Mouse (Mus musculus) MEL (cell line): ENCODE data around the gene Gm28047. TPM values are rescaled to one million over a fixed set of nuclear protein-coding genes. Genes with fewer than 3 reads are reported as not detected.

Experiments
- DNase-seq: peaks from one replicate; pipeline ENCODE4 v3.0.0; 2011; ENCODE audit warnings: low read depth, low spot score
- H3K27ac ChIP-seq: 2 replicates; pipeline ENCODE4 v1.5.1; 2012; ENCODE audit warnings: low read depth, mild to moderate bottlenecking, control low read depth, low read length, moderate library complexity; ENCODE audit not compliant: control insufficient read depth
- H3K27me3 ChIP-seq, 2 experiments: fragments of 150-350 bp in 1 of 2; sonication (generic) in 1 of 2; 2 replicates each; pipeline ENCODE4 v1.6.1; 2012; ENCODE audit warnings: low read length in 2 of 2, mild to moderate bottlenecking in 2 of 2, improper control_type of control experiment in 1 of 2, moderate library complexity in 1 of 2; ENCODE audit not compliant: insufficient read depth in 2 of 2, control insufficient read depth in 1 of 2
- H3K36me3 ChIP-seq, 2 experiments: 2 replicates each; pipeline ENCODE4 v1.6.1; 2012 to 2014; ENCODE audit warnings: low read length in 2 of 2, improper control_type of control experiment in 1 of 2, inconsistent platforms in 1 of 2, mild to moderate bottlenecking in 1 of 2; ENCODE audit not compliant: insufficient read depth in 2 of 2, control insufficient read depth in 1 of 2
- H3K4me1 ChIP-seq, 2 experiments: fragments of 150-350 bp in 1 of 2; sonication (generic) in 1 of 2; 2 replicates each; pipeline ENCODE4 v1.6.1; 2012; ENCODE audit warnings: low read length in 2 of 2, improper control_type of control experiment in 1 of 2, mild to moderate bottlenecking in 1 of 2; ENCODE audit not compliant: insufficient read depth in 2 of 2, control insufficient read depth in 1 of 2
- H3K4me3 ChIP-seq, 2 experiments: fragments of 150-350 bp in 1 of 2; sonication (generic) in 1 of 2; 2 replicates each; pipeline ENCODE4 v1.5.1; 2012; ENCODE audit warnings: low read depth in 2 of 2, low read length in 2 of 2, mild to moderate bottlenecking in 2 of 2, moderate library complexity in 2 of 2, control low read depth in 1 of 2, improper control_type of control experiment in 1 of 2; ENCODE audit not compliant: control insufficient read depth in 1 of 2, insufficient read depth in 1 of 2
- H3K79me2 ChIP-seq: 2 replicates; pipeline ENCODE4 v1.6.1; 2012; ENCODE audit warnings: mild to moderate bottlenecking, low read length, moderate library complexity; ENCODE audit not compliant: control insufficient read depth, poor library complexity, insufficient read depth
- H3K9ac ChIP-seq: 2 replicates; pipeline ENCODE4 v1.6.1; 2012; ENCODE audit warnings: low read depth, mild to moderate bottlenecking, control low read depth, low read length, moderate library complexity; ENCODE audit not compliant: control insufficient read depth, poor library complexity, severe bottlenecking
- H3K9me3 ChIP-seq: fragments of 150-350 bp; sonication (generic); replicated peaks from 2 replicates; pipeline ENCODE4 v1.6.1; 2012; ENCODE audit warnings: mild to moderate bottlenecking, low read length, improper control_type of control experiment, moderate library complexity; ENCODE audit not compliant: insufficient read depth
- CHD1 ChIP-seq: IDR thresholded peaks from 2 replicates; pipeline ENCODE4 v1.6.1; 2012; ENCODE audit warnings: low read depth, mild to moderate bottlenecking, inconsistent platforms, low read length, improper control_type of control experiment
- CTCF ChIP-seq, 3 experiments: IDR thresholded peaks in 2 of 3; conservative IDR thresholded peaks in 1 of 3; 2 replicates each; pipeline ENCODE4 v1.5.1; 2011 to 2012; ENCODE audit warnings: low read length in 3 of 3, low read depth in 2 of 3, mild to moderate bottlenecking in 2 of 3, improper control_type of control experiment in 1 of 3, inconsistent platforms in 1 of 3, mixed read lengths in 1 of 3, moderate library complexity in 1 of 3; ENCODE audit not compliant: control insufficient read depth in 1 of 3, insufficient read depth in 1 of 3, poor library complexity in 1 of 3, severe bottlenecking in 1 of 3
- EP300 ChIP-seq, 2 experiments: IDR thresholded peaks; 2 replicates each; pipeline ENCODE4 v1.6.1; 2011; ENCODE audit warnings: improper control_type of control experiment in 2 of 2, low read length in 2 of 2, low read depth in 1 of 2, mild to moderate bottlenecking in 1 of 2
- ETS1 ChIP-seq: IDR thresholded peaks from 2 replicates; pipeline ENCODE4 v1.6.1; 2012; ENCODE audit warnings: low read depth, mild to moderate bottlenecking, inconsistent platforms, low read length, improper control_type of control experiment, moderate library complexity
- GATA1 ChIP-seq: IDR thresholded peaks from 2 replicates; pipeline ENCODE4 v1.6.1; 2011; ENCODE audit warnings: low read depth, low read length, improper control_type of control experiment
- HCFC1 ChIP-seq: IDR thresholded peaks from 2 replicates; pipeline ENCODE4 v1.6.1; 2012; ENCODE audit warnings: low read depth, mild to moderate bottlenecking, inconsistent platforms, low read length, improper control_type of control experiment, moderate library complexity
- JUND ChIP-seq: IDR thresholded peaks from 2 replicates; pipeline ENCODE4 v1.6.1; 2011; ENCODE audit warnings: low read depth, mild to moderate bottlenecking, improper control_type of control experiment, low read length
- KAT2A ChIP-seq: conservative IDR thresholded peaks from 2 replicates; pipeline ENCODE4 v1.6.1; 2012; ENCODE audit warnings: low read depth, low read length, improper control_type of control experiment, inconsistent platforms
- MAFK ChIP-seq: IDR thresholded peaks from 2 replicates; pipeline ENCODE4 v1.6.1; 2011; ENCODE audit warnings: low read depth, mild to moderate bottlenecking, low read length, improper control_type of control experiment, borderline replicate concordance
- MAX ChIP-seq: IDR thresholded peaks from 2 replicates; pipeline ENCODE4 v1.6.1; 2011; ENCODE audit warnings: low read length, improper control_type of control experiment
- MAZ ChIP-seq: IDR thresholded peaks from 2 replicates; pipeline ENCODE4 v1.6.1; 2012; ENCODE audit warnings: low read depth, mild to moderate bottlenecking, inconsistent platforms, low read length, improper control_type of control experiment
- MEF2A ChIP-seq: IDR thresholded peaks from 2 replicates; pipeline ENCODE4 v1.6.1; 2014; ENCODE audit warnings: low read depth, mild to moderate bottlenecking, inconsistent platforms, low read length, improper control_type of control experiment; ENCODE audit not compliant: poor library complexity, insufficient replicate concordance, severe bottlenecking; ENCODE audit errors: extremely low read depth
- MXI1 ChIP-seq: IDR thresholded peaks from 2 replicates; pipeline ENCODE4 v1.6.1; 2011; ENCODE audit warnings: mild to moderate bottlenecking, low read depth, low read length, improper control_type of control experiment
- MYB ChIP-seq: IDR thresholded peaks from 2 replicates; pipeline ENCODE4 v1.6.1; 2011; ENCODE audit warnings: mild to moderate bottlenecking, low read depth, low read length, improper control_type of control experiment
- MYC ChIP-seq: IDR thresholded peaks from 2 replicates; pipeline ENCODE4 v1.6.1; 2011; ENCODE audit warnings: low read depth, mild to moderate bottlenecking, low read length, improper control_type of control experiment, moderate library complexity
- NRF1 ChIP-seq: IDR thresholded peaks from 2 replicates; pipeline ENCODE4 v1.6.1; 2014; ENCODE audit warnings: low read depth, mild to moderate bottlenecking, inconsistent platforms, low read length, improper control_type of control experiment, moderate library complexity; ENCODE audit not compliant: poor library complexity, insufficient read depth, severe bottlenecking
- POLR2A ChIP-seq, 2 experiments: IDR thresholded peaks; 2 replicates each; pipeline ENCODE4 v1.6.1; 2011 to 2012; ENCODE audit warnings: low read length in 2 of 2, mild to moderate bottlenecking in 2 of 2, control low read depth in 1 of 2, improper control_type of control experiment in 1 of 2, low read depth in 1 of 2, moderate library complexity in 1 of 2; ENCODE audit not compliant: control insufficient read depth in 1 of 2, insufficient read depth in 1 of 2, poor library complexity in 1 of 2
- POLR2AphosphoS5 ChIP-seq: IDR thresholded peaks from 2 replicates; pipeline ENCODE4 v1.6.1; 2012; ENCODE audit warnings: low read depth, borderline replicate concordance, mild to moderate bottlenecking, inconsistent platforms, low read length, moderate library complexity, mixed read lengths
- RAD21 ChIP-seq: IDR thresholded peaks from 2 replicates; pipeline ENCODE4 v1.6.1; 2011; ENCODE audit warnings: mild to moderate bottlenecking, low read depth, low read length, improper control_type of control experiment
- SIN3A ChIP-seq: IDR thresholded peaks from 2 replicates; pipeline ENCODE4 v1.6.1; 2012; ENCODE audit warnings: low read length, improper control_type of control experiment, inconsistent platforms
- TAL1 ChIP-seq: IDR thresholded peaks from 2 replicates; pipeline ENCODE4 v1.6.1; 2012; ENCODE audit warnings: mild to moderate bottlenecking, inconsistent platforms, low read length, moderate library complexity, mixed read lengths
- TBP ChIP-seq: IDR thresholded peaks from 2 replicates; pipeline ENCODE4 v1.8.0; 2011; ENCODE audit warnings: low read depth, low read length, improper control_type of control experiment
- TCF12 ChIP-seq: IDR thresholded peaks from 2 replicates; pipeline ENCODE4 v1.6.1; 2014; ENCODE audit warnings: low read depth, mild to moderate bottlenecking, inconsistent platforms, low read length, improper control_type of control experiment, moderate library complexity
- UBTF ChIP-seq: IDR thresholded peaks from 2 replicates; pipeline ENCODE4 v1.6.1; 2012; ENCODE audit warnings: low read depth, mild to moderate bottlenecking, inconsistent platforms, low read length, improper control_type of control experiment, moderate library complexity, borderline replicate concordance; ENCODE audit not compliant: insufficient read depth
- USF1 ChIP-seq: IDR thresholded peaks from 2 replicates; pipeline ENCODE4 v1.6.1; 2014; ENCODE audit warnings: low read depth, mild to moderate bottlenecking, inconsistent platforms, low read length, improper control_type of control experiment, moderate library complexity
- USF2 ChIP-seq, 2 experiments: IDR thresholded peaks; 2 replicates each; pipeline ENCODE4 v1.6.1; 2011 to 2012; ENCODE audit warnings: improper control_type of control experiment in 2 of 2, low read length in 2 of 2, borderline replicate concordance in 1 of 2, inconsistent platforms in 1 of 2, low read depth in 1 of 2, mild to moderate bottlenecking in 1 of 2; ENCODE audit not compliant: insufficient read depth in 1 of 2
- ZC3H11A ChIP-seq: IDR thresholded peaks from 2 replicates; pipeline ENCODE4 v1.6.1; 2012; ENCODE audit warnings: low read depth, mild to moderate bottlenecking, inconsistent platforms, low read length, improper control_type of control experiment
- ZKSCAN1 ChIP-seq: IDR thresholded peaks from 2 replicates; pipeline ENCODE4 v1.6.1; 2012; ENCODE audit warnings: low read depth, mild to moderate bottlenecking, inconsistent platforms, low read length, improper control_type of control experiment, moderate library complexity
- ZNF384 ChIP-seq: IDR thresholded peaks from 2 replicates; pipeline ENCODE4 v1.6.1; 2012; ENCODE audit warnings: low read depth, mild to moderate bottlenecking, inconsistent platforms, low read length, improper control_type of control experiment
- polyA plus RNA-seq, 2 experiments: library from polyadenylated mRNA; stranded (reverse) in 1 of 2; unstranded in 1 of 2; fragments of >175 nt in 1 of 2; fragments of >200 nt in 1 of 2; gene quantifications; 2 replicates each; pipeline versions ENCODE4 v1.2.1 to v1.2.4; 2012; ENCODE audit warnings: low replicate concordance in 2 of 2, low read depth in 1 of 2; ENCODE audit not compliant: insufficient read length in 2 of 2, insufficient read depth in 1 of 2, missing spikeins in 1 of 2
- total RNA-seq: library from RNA; depleted of rRNA; stranded (reverse); fragments of 300-350 nt; gene quantifications from 2 replicates; pipeline ENCODE4 v1.2.3, GENCODE M21; 2012

Gm28047 gene
- total and polyA plus RNA-seq, 3 experiments, result 0.52 TPM; not detected in 2

DNA sequence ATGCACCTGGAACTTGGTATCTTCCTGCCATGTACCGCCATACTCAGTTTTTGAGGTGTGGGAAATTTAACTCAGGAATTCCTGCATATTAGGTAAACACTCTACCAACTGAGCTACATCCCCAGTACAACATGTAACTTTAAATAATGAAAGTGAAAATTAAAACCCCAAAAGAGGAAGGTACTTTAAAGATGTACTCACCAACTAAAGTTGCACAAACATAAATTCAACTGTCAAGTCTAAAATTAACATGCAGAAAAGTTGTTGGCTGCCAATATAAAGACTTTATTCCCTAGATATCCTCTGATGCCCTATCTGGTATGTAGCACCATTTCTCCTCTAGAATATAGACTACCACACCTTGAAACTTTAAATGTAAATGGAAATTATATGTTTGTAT lies 7.2 kb downstream of the Gm28047 start:
- TF ChIP-seq ZC3H11A (0 out of 2 replicates have a peak, but pooled peaks have one; percentile 17), USF1 (no peak), SIN3A (peak; percentile 90; the same call in 1 of the 2 replicates), UBTF (no peak), MAZ (no peak), EP300 (IDR thresholded peaks at IDR 0.05; ENCODE audit: low read depth in 1 of 2, low read length in 2 of 2) (peak; percentile 70 to 71), ETS1 (peak; percentile 98), MYB (peak; percentile 60; the same call in 1 of the 2 replicates), CHD1 (peak; percentile 73; the same call in 1 of the 2 replicates), TCF12 (peak; percentile 61; the same call in 1 of the 2 replicates), MXI1 (peak; percentile 81; the same call in 1 of the 2 replicates), MEF2A (peak; percentile 76; the same call in 1 of the 2 replicates), KAT2A (no peak), POLR2A (IDR thresholded peaks at IDR 0.05; ENCODE audit: control insufficient read depth in 1 of 2, insufficient read depth in 1 of 2, low read depth in 1 of 2, low read length in 2 of 2, poor library complexity in 1 of 2) (no peak), MAX (no peak), JUND (no peak), TBP (no peak), MYC (no peak), TAL1 (no peak), ZNF384 (no peak)
- TF ChIP-seq, all 39 proteins: peak for 9
- H3K27ac ChIP-seq, result peak overlapping the region; percentile 38; the same call in 1 of the 2 replicates
- no peaks in the 10 kb centered on the region for H3K9me3 ChIP-seq
- peak; percentile 64 for DNase-seq
- peaks cover 3 to 40% of the 10 kb centered on the region in 2 experiments for H3K4me1 ChIP-seq
- no peak overlapping the region for H3K9ac ChIP-seq
- peaks cover 48% of the 10 kb centered on the region for H3K79me2 ChIP-seq
- peaks cover 2 to 42% of the 10 kb centered on the region in 2 experiments for H3K36me3 ChIP-seq
- H3K27me3 ChIP-seq, result no peaks in the 10 kb centered on the region
- H3K4me3 ChIP-seq, result peak overlapping the region in 1 of 2 experiments; percentile 51; a peak in 2 of 4 replicates

DNA sequence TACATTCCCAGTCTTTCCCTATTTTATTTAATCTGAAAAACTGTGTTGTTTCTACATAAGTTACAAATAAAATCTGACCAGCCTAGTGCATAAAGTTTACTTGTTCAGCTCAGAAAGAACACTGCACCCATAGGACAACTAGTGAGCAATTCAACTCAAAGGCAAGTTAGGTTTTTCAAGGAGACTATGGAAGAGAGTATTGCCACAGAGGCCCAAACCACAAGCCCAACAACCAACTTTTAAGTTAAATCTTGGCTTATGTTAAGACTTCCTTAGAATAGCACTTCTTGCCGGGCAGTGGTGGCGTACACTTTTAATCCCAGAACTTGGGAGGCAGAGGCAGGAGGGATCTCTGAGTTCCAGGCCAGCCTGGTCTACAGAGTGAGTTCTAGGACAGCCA lies 8.7 kb downstream of the Gm28047 start:
- no peaks in the 10 kb centered on the region for H3K27me3 ChIP-seq
- no peak overlapping the region for H3K9ac ChIP-seq
- no peaks in the 10 kb centered on the region for H3K9me3 ChIP-seq
- no peak for DNase-seq
- TF ChIP-seq MAFK, result no peak
- no peak for TF ChIP-seq USF2 (IDR thresholded peaks at IDR 0.05; ENCODE audit: borderline replicate concordance in 1 of 2, insufficient read depth in 1 of 2, low read depth in 1 of 2, low read length in 2 of 2)
- no peak for TF ChIP-seq HCFC1
- TF ChIP-seq POLR2AphosphoS5, result no peak
- TF ChIP-seq TCF12, result no peak
- TF ChIP-seq USF1, result no peak
- no peak for TF ChIP-seq KAT2A
- TF ChIP-seq NRF1, result no peak
- no peak for TF ChIP-seq RAD21
- TF ChIP-seq ZKSCAN1, result no peak
- TF ChIP-seq MYC, result no peak
- no peak for TF ChIP-seq ETS1
- no peak for TF ChIP-seq SIN3A
- no peak for TF ChIP-seq TBP
- TF ChIP-seq CTCF (IDR thresholded peaks at IDR 0.05 in 2 of 3, conservative IDR thresholded peaks at IDR 0.05 in 1 of 3; ENCODE audit: control insufficient read depth in 1 of 3, insufficient read depth in 1 of 3, low read depth in 2 of 3, low read length in 3 of 3, poor library complexity in 1 of 3, severe bottlenecking in 1 of 3), result no peak
- TF ChIP-seq GATA1, result no peak
- peaks cover 49% of the 10 kb centered on the region for H3K79me2 ChIP-seq
- H3K4me3 ChIP-seq, result no peak overlapping the region
- H3K36me3 ChIP-seq, result peaks cover 2 to 34% of the 10 kb centered on the region in 2 experiments
- peaks cover 0 to 36% of the 10 kb centered on the region in 2 experiments; a peak in 3 of 4 replicates for H3K4me1 ChIP-seq
- no peak overlapping the region for H3K27ac ChIP-seq
